Mouse (Mus musculus) kidney, postnatal 0 days (tissue): Measurements from ENCODE around the gene Atp5c1. TPM values are rescaled to one million over a fixed set of nuclear protein-coding genes. Genes with fewer than 3 reads are reported as not detected.
A peak's percentile ranks its signal among the peaks of the same experiment; 100 is the strongest.

Experiments
- ATAC-seq: fragments of 200-750 bp; cut with Nextera tagmentation; replicated peaks from 2 replicates; pipeline ENCODE4 v1.8.0; 2017; ENCODE audit warnings: low read depth, moderate number of reproducible peaks, moderate TSS enrichment, moderate library complexity; ENCODE audit not compliant: low FRiP score
- DNase-seq: peaks from one replicate; pipeline ENCODE4 v3.0.0-alpha.2; 2016; ENCODE audit warnings: low spot score
- H3K27ac ChIP-seq: fragments of 300-500 bp; sonication (generic); 2 replicates; pipeline ENCODE4 v1.5.1; 2014; ENCODE audit warnings: mild to moderate bottlenecking
- H3K27me3 ChIP-seq: fragments of 300-500 bp; sonication (generic); 2 replicates; pipeline ENCODE4 v1.6.1; 2014; ENCODE audit warnings: low read length, mixed read lengths; ENCODE audit not compliant: insufficient read depth
- H3K36me3 ChIP-seq: fragments of 300-500 bp; sonication (generic); 2 replicates; pipeline ENCODE4 v1.6.1; 2014; ENCODE audit warnings: low read length, mixed read lengths; ENCODE audit not compliant: insufficient read depth
- H3K4me1 ChIP-seq: fragments of 300-500 bp; sonication (generic); replicated peaks from 2 replicates; pipeline ENCODE4 v1.6.1; 2014; ENCODE audit warnings: antibody characterized with exemption, low read length, mixed read lengths; ENCODE audit not compliant: insufficient read depth
- H3K4me2 ChIP-seq: fragments of 300-500 bp; sonication (generic); 2 replicates; pipeline ENCODE4 v1.6.1; 2014; ENCODE audit warnings: mild to moderate bottlenecking, low read length, moderate library complexity, mixed read lengths
- H3K4me3 ChIP-seq: fragments of 300-500 bp; sonication (generic); replicated peaks from 2 replicates; pipeline ENCODE4 v1.5.1; 2014; ENCODE audit warnings: low read depth, low read length
- H3K9ac ChIP-seq: fragments of 300-500 bp; sonication (generic); 2 replicates; pipeline ENCODE4 v1.6.1; 2014; ENCODE audit warnings: low read depth, low read length
- H3K9me3 ChIP-seq: fragments of 300-500 bp; sonication (generic); replicated peaks from 2 replicates; pipeline ENCODE4 v1.6.1; 2016; ENCODE audit warnings: low read length, inconsistent platforms, mixed read lengths
- CTCF ChIP-seq: IDR thresholded peaks from 2 replicates; pipeline ENCODE4 v1.5.1; 2016; ENCODE audit warnings: antibody characterized with exemption, low read depth, mild to moderate bottlenecking, moderate library complexity
- WGBS: fragments of 180-500 bp; shearing (Covaris S2); extraction: QIAGEN DNeasy Blood & Tissue Kit; methylation state at CpG from one replicate; pipeline ENCODE4 v1.1.7; 2014; 5-methylcytosine and 5-hydroxymethylcytosine counted together
- polyA plus RNA-seq: library from polyadenylated mRNA; unstranded; fragments of >200 nt; fragmentation: Nextera tagmentation; extraction: Ambion mirVana; gene quantifications from 2 replicates; pipeline ENCODE4 v1.2.1, GENCODE M21; 2015

The Atp5c1 gene
- polyA plus RNA-seq, 1 experiment from 2014 or later = 1,000 TPM

DNA sequence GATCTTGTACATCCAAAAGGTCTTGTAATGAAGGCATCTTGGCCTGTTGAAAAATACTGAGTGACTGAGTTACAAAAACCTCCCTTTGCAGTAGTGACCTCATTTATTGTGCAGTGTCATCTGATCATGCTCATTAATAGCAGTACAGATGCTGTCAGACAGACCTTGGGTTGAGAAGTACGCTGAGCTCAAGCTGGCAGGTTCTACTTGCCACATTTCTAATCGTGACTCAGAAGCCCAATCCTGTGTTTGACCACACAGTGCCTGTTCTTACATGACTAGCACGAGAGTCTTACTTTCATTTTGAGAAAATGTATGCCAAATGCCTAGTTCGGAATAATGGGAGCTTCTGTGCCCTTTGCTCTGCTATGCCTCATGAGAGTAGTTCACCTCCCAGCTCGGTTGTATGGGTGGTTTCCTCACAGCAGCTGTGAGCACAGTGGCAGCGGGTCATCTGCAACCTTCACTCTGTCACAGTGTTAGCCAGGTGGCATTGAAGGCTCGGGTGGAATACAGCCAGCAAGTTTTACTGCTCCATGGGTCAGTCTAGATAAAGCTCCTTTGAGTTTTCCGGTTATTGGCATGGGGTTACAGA is 7.0 kb upstream of the Atp5c1 start:
- DNase-seq = no peak
- H3K36me3 ChIP-seq = peaks cover 33% of the 10 kb centered on the region
- WGBS = 77% methylated on average over 8 of the region's 8 CpGs

GRCm38 (mm10) chr2:10082737-10083136 is 2.4 kb upstream of the Atp5c1 start:
- no peak for TF ChIP-seq CTCF
- Histone ChIP-seq H3K4me1 (peaks cover 18% of the 10 kb centered on the region; the same call in 1 of the 2 replicates), H3K36me3 (0 out of 2 replicates have a peak, but pooled peaks cover 6% of the 10 kb centered on the region), H3K27me3 (no peaks in the 10 kb centered on the region), H3K9me3 (no peaks in the 10 kb centered on the region), H3K9ac (no peak overlapping the region), H3K27ac (no peak overlapping the region), H3K4me2 (no peak overlapping the region), H3K4me3 (no peak overlapping the region)
- ATAC-seq = no peak
- no peak for DNase-seq
- 35% methylated on average over 1 of the region's 1 CpGs for WGBS

More for the DNA sequence above, 7.0 kb upstream of the Atp5c1 start:
- no peak for TF ChIP-seq CTCF
- Histone ChIP-seq H3K9ac (no peak overlapping the region), H3K4me3 (no peak overlapping the region), H3K4me2 (no peak overlapping the region), H3K4me1 (no peaks in the 10 kb centered on the region), H3K9me3 (no peaks in the 10 kb centered on the region), H3K27me3 (no peaks in the 10 kb centered on the region), H3K27ac (no peak overlapping the region)
- no peak for ATAC-seq

DNA sequence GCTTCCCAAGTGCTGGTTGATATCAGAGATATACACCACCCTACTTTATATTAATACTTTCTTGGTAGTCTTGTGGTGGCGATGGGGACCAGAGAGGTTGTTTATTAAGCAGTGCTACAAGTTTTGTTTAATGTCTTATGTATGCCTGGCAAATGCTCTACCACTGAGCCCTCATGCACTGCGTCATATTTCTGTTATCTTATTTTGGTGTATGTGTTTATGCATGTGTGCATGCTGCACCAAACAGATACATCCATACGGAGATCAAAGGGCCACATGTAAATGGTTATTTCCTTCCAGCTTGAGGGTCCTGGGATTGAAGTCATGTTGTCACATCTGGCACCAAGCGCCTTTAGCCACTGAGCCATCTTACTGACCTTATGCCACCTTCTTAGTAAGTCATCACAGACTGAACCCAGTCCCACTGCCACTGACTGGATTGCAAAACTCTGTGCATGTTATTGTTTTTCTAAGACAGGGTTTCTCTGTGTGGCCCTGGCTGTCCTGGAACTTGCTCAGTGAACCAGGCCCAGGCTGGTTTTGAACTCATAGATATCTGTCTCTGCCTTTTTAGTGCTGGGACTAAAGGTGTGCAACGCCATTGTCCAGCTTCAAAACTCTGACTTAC is 1.3 kb upstream of the Atp5c1 start:
- peak overlapping the region; percentile 72 for H3K4me2 ChIP-seq
- H3K4me1 ChIP-seq = peaks cover 18% of the 10 kb centered on the region; the same call in 1 of the 2 replicates

GRCm38 (mm10) chr2:10079745-10080309 is 483 bp downstream of the Atp5c1 start:
- no peaks in the 10 kb centered on the region for H3K9me3 ChIP-seq
- under 1% methylated on average over 28 of the region's 28 CpGs for WGBS

More for the DNA sequence above, 1.3 kb upstream of the Atp5c1 start:
- ATAC-seq = no peak
- no peak overlapping the region for H3K27ac ChIP-seq
- no peak overlapping the region for H3K9ac ChIP-seq
- H3K36me3 ChIP-seq = 0 out of 2 replicates have a peak, but pooled peaks cover 6% of the 10 kb centered on the region
- DNase-seq = no peak
- no peak for TF ChIP-seq CTCF
- no peaks in the 10 kb centered on the region for H3K27me3 ChIP-seq
- peak overlapping the region; percentile 83 for H3K4me3 ChIP-seq
- WGBS = 86% methylated on average over 5 of the region's 5 CpGs
- no peaks in the 10 kb centered on the region for H3K9me3 ChIP-seq

DNA sequence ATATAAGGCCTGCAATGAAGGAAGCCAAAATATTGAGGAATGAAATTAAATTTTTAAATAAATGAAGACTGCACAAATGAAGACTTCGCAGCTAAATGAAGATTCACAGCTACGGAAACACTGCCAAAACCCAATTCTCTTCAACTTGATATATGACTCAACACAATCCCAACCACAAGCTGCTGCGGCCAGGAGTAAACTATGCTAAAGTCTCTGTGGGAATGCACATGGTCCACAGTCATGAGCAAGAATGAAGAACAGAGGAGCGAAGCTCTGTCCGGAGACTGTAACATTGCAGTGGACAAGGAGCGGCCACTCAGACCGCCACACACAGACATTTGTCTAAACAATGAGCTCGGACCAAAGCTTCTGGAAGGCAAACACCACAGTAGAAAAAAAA is 3.6 kb downstream of the Atp5c1 start:
- H3K4me2 ChIP-seq = no peak overlapping the region
- no peak for TF ChIP-seq CTCF
- no peaks in the 10 kb centered on the region for H3K9me3 ChIP-seq
- WGBS = 58% methylated on average over 8 of the region's 8 CpGs
- ATAC-seq = no peak
- peaks cover 17% of the 10 kb centered on the region; the same call in 1 of the 2 replicates for H3K4me1 ChIP-seq
- H3K4me3 ChIP-seq = no peak overlapping the region
- no peaks in the 10 kb centered on the region for H3K27me3 ChIP-seq
- DNase-seq = no peak
- H3K36me3 ChIP-seq = no peaks in the 10 kb centered on the region
- H3K27ac ChIP-seq = no peak overlapping the region
- H3K9ac ChIP-seq = no peak overlapping the region

More at GRCm38 (mm10) chr2:10079745-10080309, 483 bp downstream of the Atp5c1 start:
- peaks cover 18% of the 10 kb centered on the region; the same call in 1 of the 2 replicates for H3K4me1 ChIP-seq
- H3K36me3 ChIP-seq = 0 out of 2 replicates have a peak, but pooled peaks cover 2% of the 10 kb centered on the region
- H3K9ac ChIP-seq = peak overlapping the region; percentile 99
- ATAC-seq (peak; percentile 84), DNase-seq (peak; percentile 73)
- peak overlapping the region; percentile 97 for H3K27ac ChIP-seq
- peak overlapping the region; percentile 74 for H3K4me2 ChIP-seq
- no peaks in the 10 kb centered on the region for H3K27me3 ChIP-seq
- no peak for TF ChIP-seq CTCF
- H3K4me3 ChIP-seq = peak overlapping the region; percentile 83

DNA sequence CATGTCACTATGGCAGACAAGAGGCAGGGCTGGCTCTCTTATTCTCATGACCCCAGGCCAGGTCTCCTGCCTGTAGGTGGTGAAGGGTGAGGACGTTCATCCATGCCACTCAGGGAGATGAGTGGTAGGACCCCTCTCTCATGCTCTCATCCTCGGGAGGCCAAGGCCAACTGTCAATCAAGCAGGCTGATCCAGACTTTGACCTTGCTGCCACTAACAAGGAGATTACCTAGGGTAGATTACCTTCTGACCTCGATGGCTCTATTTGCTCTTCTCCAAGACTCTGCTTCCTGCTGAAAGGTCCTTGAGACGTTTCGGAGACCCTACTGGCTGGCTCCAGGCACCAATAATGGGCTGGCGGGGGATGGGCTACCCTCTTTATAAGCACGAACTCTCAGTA is 5.8 kb downstream of the Atp5c1 start:
- no peak overlapping the region for H3K4me3 ChIP-seq
- ATAC-seq = no peak
- peaks cover 13% of the 10 kb centered on the region; the same call in 1 of the 2 replicates for H3K4me1 ChIP-seq
- 79% methylated on average over 7 of the region's 7 CpGs for WGBS
- TF ChIP-seq CTCF = no peak
- H3K36me3 ChIP-seq = no peaks in the 10 kb centered on the region
- no peaks in the 10 kb centered on the region for H3K9me3 ChIP-seq
- no peak for DNase-seq
- no peaks in the 10 kb centered on the region for H3K27me3 ChIP-seq
- H3K4me2 ChIP-seq = no peak overlapping the region
- H3K27ac ChIP-seq = no peak overlapping the region
- no peak overlapping the region for H3K9ac ChIP-seq
